Mouse (Mus musculus) regulatory T cell (primary cell): ENCODE results near the gene Adamts13.

Source experiments
- in situ Hi-C: fragments of 300-600 bp; cut with MboI, MseI; formaldehyde crosslinking; loops from one replicate; pipeline ENCODE4 v1.15.1; 2025; ENCODE audit warnings: high pct_unique_total_duplicates

Adamts13 gene

DNA sequence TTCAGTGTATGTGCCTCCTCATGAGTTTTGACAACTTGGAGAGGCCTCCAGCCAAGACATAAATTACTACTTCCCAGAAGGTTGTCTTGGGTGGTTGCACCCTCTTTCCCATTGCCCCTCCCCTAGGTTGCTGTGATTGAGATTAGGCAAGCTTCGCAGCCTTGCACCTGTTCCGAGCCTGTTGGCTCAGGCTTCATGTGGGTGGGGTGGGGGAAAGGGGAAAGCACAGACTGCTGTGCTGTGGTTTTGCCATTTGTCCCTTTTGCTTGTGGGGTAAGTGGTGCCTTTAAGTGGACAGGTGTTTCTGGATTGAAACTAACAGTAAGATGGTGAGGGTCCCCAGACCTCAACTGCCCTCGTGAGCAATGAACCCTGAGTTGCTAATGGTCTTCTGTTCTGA is 62.8 kb downstream of the Adamts13 start:
- in situ Hi-C loops, result loop anchor here (10.0 kb wide), 1 partner anchor 391 kb away; no protein-coding TSS in a partner anchor

- in situ Hi-C loops, result loop anchor here (10.0 kb wide), 1 partner anchor 392 kb away; no protein-coding TSS in a partner anchor
Measured at GRCm38 (mm10) chr2:27037008-27037407, 63.8 kb downstream of the Adamts13 start.

GRCm38 (mm10) chr2:27038596-27038995 is 65.4 kb downstream of the Adamts13 start:
- in situ Hi-C loops, result loop anchor here (10.0 kb wide), 1 partner anchor 394 kb away; no protein-coding TSS in a partner anchor

GRCm38 (mm10) chr2:27039286-27039685 is 66.1 kb downstream of the Adamts13 start:
- in situ Hi-C loops, result loop anchor here (10.0 kb wide), 1 partner anchor 394 kb away; no protein-coding TSS in a partner anchor

GRCm38 (mm10) chr2:27042131-27042844 is 69.1 kb downstream of the Adamts13 start:
- in situ Hi-C loops, result loop anchor here (5.0 kb wide), 1 partner anchor 195 kb away; no protein-coding TSS in a partner anchor

GRCm38 (mm10) chr2:27043461-27043860 is 70.2 kb downstream of the Adamts13 start:
- in situ Hi-C loops, result loop anchor here (5.0 kb wide), 1 partner anchor 194 kb away; no protein-coding TSS in a partner anchor

GRCm38 (mm10) chr2:27044166-27044565 is 71.0 kb downstream of the Adamts13 start:
- in situ Hi-C loops, result loop anchor here (5.0 kb wide), 1 partner anchor 193 kb away; no protein-coding TSS in a partner anchor

DNA sequence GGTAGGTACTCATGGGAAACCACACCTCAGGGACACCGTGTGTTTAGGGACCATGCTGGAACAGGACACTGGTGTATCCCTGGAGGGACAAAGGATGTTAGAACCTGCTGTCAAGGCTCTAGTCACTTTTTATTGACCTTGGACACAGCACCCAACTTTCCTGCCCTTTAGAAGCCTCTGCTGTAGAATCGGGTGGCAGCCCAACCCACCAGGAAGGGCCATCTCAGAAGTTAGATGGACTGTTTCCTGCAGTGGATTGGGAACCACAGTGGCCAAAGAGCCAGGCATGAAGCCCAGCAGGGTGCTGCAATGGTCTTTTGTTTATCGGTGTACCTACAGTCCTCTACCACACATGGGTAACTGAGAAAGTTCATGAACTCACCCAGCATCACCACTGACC is 71.4 kb downstream of the Adamts13 start:
- in situ Hi-C loops, result loop anchor here (5.0 kb wide), 1 partner anchor 193 kb away; no protein-coding TSS in a partner anchor

GRCm38 (mm10) chr2:27045979-27046770 is 73.0 kb downstream of the Adamts13 start:
- in situ Hi-C loops, result no loop called here

DNA sequence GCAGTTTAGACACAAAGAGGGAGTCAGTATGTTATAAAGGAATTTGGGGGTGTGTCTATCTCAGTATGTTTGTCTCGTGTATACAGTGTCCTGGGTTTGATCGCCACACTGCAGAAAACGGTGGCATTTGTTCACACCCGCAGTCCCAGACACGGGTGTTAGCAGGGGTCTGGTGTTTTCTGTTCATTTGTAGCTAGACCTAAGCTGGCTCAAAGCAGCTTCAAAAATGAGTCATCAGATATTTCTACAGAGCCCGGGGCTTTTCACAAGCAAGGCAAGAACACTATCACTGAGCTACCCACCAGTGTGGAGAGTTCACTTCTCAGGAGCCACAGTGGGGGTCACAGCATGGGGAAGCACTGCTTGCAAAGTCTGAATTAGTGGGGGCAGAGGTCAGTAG is 76.2 kb downstream of the Adamts13 start:
- in situ Hi-C loops, result no loop called here

GRCm38 (mm10) chr2:27058251-27058650 is 85.0 kb downstream of the Adamts13 start:
- in situ Hi-C loops, result no loop called here

DNA sequence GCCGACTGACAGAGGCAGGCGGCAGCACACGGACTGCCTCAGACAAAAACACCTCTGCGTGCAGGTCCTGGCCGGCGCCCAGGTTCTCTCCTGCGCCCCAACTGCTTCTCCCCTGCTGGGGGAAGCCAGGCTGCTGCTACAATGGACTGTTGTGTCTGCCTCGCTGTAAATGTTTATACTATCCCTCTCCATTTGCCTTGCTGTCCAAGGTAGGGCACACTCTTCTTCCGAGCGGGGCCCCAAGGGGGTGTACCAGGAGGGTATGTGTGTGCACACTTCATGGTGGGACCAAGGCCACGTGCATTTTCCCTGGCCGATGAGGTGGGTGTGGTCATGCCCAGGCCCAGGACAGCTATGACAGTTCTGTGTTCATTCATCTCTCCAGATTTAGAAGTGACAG is 85.5 kb downstream of the Adamts13 start:
- in situ Hi-C loops, result no loop called here

DNA sequence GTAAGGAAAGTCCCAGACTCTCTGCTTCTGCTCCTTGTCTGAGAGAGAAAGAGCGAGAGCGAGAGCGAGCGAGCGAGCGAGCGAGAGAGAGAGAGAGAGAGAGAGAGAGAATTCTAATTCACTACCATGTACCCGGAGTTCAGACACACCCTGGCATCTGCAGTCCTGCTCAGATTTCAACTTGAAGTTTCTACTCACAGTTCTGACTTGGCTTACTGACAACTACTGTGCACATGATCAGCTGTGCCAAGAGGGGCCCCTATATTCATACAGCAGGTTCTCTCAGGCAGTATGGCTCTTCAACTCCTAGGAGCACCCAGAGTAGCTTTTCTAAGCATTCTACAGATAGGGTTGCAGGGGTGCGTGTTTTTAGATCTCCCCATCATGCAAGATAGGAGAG is 86.0 kb downstream of the Adamts13 start:
- in situ Hi-C loops, result no loop called here
